Mouse (Mus musculus) liver, postnatal 0 days (tissue): ENCODE results near the gene Gstp3. TPM values are rescaled to one million over a fixed set of nuclear protein-coding genes. Genes with fewer than 3 reads are reported as not detected.
A peak's percentile ranks its signal among the peaks of the same experiment; 100 is the strongest.

ENCODE experiments used
- ATAC-seq: fragments of 200-750 bp; cut with Nextera tagmentation; 2 replicates; pipeline ENCODE4 v1.8.0; 2017; ENCODE audit warnings: mild to moderate bottlenecking, moderate library complexity
- DNase-seq: peaks from one replicate; pipeline ENCODE4 v3.0.0-alpha.2; 2016
- H3K27ac ChIP-seq: fragments of 300-500 bp; sonication (generic); 2 replicates; pipeline ENCODE4 v1.5.1; 2014; ENCODE audit warnings: antibody characterized with exemption, moderate library complexity, mild to moderate bottlenecking, low read depth
- H3K27me3 ChIP-seq: fragments of 300-500 bp; sonication (generic); 2 replicates; pipeline ENCODE4 v1.6.1; 2014; ENCODE audit warnings: low read length, control low read depth, mixed read lengths; ENCODE audit not compliant: insufficient read depth
- H3K36me3 ChIP-seq: fragments of 300-500 bp; sonication (generic); replicated peaks from 2 replicates; pipeline ENCODE4 v1.6.1; 2014; ENCODE audit warnings: mild to moderate bottlenecking, control low read depth, low read length, moderate library complexity, mixed read lengths; ENCODE audit not compliant: insufficient read depth
- H3K4me1 ChIP-seq: fragments of 300-500 bp; sonication (generic); 2 replicates; pipeline ENCODE4 v1.6.1; 2014; ENCODE audit warnings: antibody characterized with exemption, mild to moderate bottlenecking, control low read depth; ENCODE audit not compliant: insufficient read depth
- H3K4me2 ChIP-seq: fragments of 300-500 bp; sonication (generic); 2 replicates; pipeline ENCODE4 v1.6.1; 2014; ENCODE audit warnings: low read depth, mild to moderate bottlenecking, low read length, moderate library complexity, mixed read lengths
- H3K4me3 ChIP-seq: fragments of 300-500 bp; sonication (generic); 2 replicates; pipeline ENCODE4 v1.5.1; 2014; ENCODE audit warnings: low read depth, low read length
- H3K9ac ChIP-seq: fragments of 300-500 bp; sonication (generic); replicated peaks from 2 replicates; pipeline ENCODE4 v1.6.1; 2014; ENCODE audit warnings: mild to moderate bottlenecking, moderate library complexity
- H3K9me3 ChIP-seq: fragments of 300-500 bp; sonication (generic); 2 replicates; pipeline ENCODE4 v1.6.1; 2016; ENCODE audit warnings: mild to moderate bottlenecking, control low read depth, low read length, mixed read lengths
- CTCF ChIP-seq: sonication (generic); IDR thresholded peaks from 2 replicates; pipeline ENCODE4 v1.5.1; 2016; ENCODE audit warnings: antibody characterized with exemption, low read depth
- EP300 ChIP-seq: IDR thresholded peaks from 2 replicates; pipeline ENCODE4 v1.6.1; 2016; ENCODE audit warnings: antibody characterized with exemption, low read depth, mild to moderate bottlenecking
- WGBS: fragments of 180-500 bp; shearing (Covaris S2); extraction: QIAGEN DNeasy Blood & Tissue Kit; methylation state at CpG from one replicate; pipeline ENCODE4 v1.1.7; 2014; ENCODE audit not compliant: insufficient replicate concordance; 5-methylcytosine and 5-hydroxymethylcytosine counted together
- polyA plus RNA-seq: library from polyadenylated mRNA; unstranded; fragments of >200 nt; fragmentation: Nextera tagmentation; extraction: Ambion mirVana; gene quantifications from 2 replicates; pipeline ENCODE4 v1.2.1, GENCODE M21; 2015

The Gstp3 gene
- polyA plus RNA-seq, 1 experiment from 2014 or later = 64.5 TPM

DNA sequence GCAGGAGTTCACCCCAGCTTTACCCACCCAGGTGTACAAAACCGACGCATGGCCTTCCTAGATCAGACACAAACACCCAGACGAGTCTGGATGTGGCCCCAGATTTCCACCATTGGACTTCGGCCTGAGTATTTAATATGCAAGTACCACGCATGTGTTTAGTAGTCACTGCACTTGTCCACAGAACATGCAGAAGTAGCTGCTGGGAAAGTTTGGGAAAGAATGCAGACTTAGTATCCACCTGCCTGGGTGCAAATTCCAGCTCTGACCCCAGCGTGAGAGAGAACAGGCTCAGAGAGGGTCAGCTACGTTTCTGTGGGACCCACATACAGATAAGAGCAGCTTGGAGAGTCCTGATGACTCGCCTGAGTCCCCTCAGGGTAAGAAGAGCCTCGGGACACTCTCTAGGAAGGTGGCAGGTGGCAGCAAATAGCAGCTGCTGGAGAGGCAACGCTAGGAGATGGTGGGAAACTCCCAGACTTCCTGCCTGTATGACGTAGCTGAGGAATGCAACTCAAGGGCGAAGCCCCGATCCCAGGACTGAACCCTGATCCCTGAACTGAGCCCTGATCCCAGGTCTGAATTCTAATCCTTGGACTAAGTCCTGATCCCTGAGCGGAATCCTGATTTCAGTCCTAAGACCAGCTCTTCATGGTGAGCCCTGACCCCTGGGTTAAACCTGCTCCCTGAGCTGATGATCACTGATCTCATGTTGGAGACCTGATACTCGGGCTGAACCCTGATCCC, 3.2 kb downstream of the Gstp3 start:
- 50% methylated on average over 15 of the region's 15 CpGs for WGBS
- ATAC-seq = no peak
- DNase-seq = no peak

GRCm38 (mm10) chr19:4055216-4055946, 4.0 kb downstream of the Gstp3 start:
- ATAC-seq (no peak), DNase-seq (no peak)
- TF ChIP-seq EP300 = no peak
- TF ChIP-seq CTCF = no peak
- peak overlapping the region; percentile 71; the same call in 1 of the 2 replicates for H3K4me2 ChIP-seq
- no peak overlapping the region for H3K9ac ChIP-seq
- no peak overlapping the region for H3K4me3 ChIP-seq
- WGBS = 57% methylated on average over 8 of the region's 8 CpGs
- peaks cover 35% of the 10 kb centered on the region for H3K4me1 ChIP-seq
- H3K27ac ChIP-seq = peak overlapping the region; percentile 93
- no peaks in the 10 kb centered on the region for H3K27me3 ChIP-seq
- no peaks in the 10 kb centered on the region for H3K36me3 ChIP-seq
- no peaks in the 10 kb centered on the region for H3K9me3 ChIP-seq

More for the DNA sequence above, 3.2 kb downstream of the Gstp3 start:
- no peaks in the 10 kb centered on the region for H3K27me3 ChIP-seq
- TF ChIP-seq EP300 = no peak
- no peak for TF ChIP-seq CTCF
- H3K4me3 ChIP-seq = no peak overlapping the region
- peak overlapping the region; percentile 44 for H3K9ac ChIP-seq
- no peaks in the 10 kb centered on the region for H3K36me3 ChIP-seq
- H3K4me1 ChIP-seq = peaks cover 35% of the 10 kb centered on the region
- H3K27ac ChIP-seq = peak overlapping the region; percentile 93
- H3K4me2 ChIP-seq = peak overlapping the region; percentile 71
- no peaks in the 10 kb centered on the region for H3K9me3 ChIP-seq

GRCm38 (mm10) chr19:4054613-4055012, 4.8 kb downstream of the Gstp3 start:
- DNase-seq (no peak), ATAC-seq (no peak)
- WGBS = 79% methylated on average over 5 of the region's 5 CpGs
- no peak overlapping the region for H3K4me3 ChIP-seq
- H3K9ac ChIP-seq = no peak overlapping the region
- H3K4me2 ChIP-seq = no peak overlapping the region
- no peak overlapping the region for H3K27ac ChIP-seq
- no peak for TF ChIP-seq EP300
- TF ChIP-seq CTCF = no peak
- peaks cover 34% of the 10 kb centered on the region for H3K4me1 ChIP-seq
- no peaks in the 10 kb centered on the region for H3K36me3 ChIP-seq
- no peaks in the 10 kb centered on the region for H3K27me3 ChIP-seq
- H3K9me3 ChIP-seq = no peaks in the 10 kb centered on the region

DNA sequence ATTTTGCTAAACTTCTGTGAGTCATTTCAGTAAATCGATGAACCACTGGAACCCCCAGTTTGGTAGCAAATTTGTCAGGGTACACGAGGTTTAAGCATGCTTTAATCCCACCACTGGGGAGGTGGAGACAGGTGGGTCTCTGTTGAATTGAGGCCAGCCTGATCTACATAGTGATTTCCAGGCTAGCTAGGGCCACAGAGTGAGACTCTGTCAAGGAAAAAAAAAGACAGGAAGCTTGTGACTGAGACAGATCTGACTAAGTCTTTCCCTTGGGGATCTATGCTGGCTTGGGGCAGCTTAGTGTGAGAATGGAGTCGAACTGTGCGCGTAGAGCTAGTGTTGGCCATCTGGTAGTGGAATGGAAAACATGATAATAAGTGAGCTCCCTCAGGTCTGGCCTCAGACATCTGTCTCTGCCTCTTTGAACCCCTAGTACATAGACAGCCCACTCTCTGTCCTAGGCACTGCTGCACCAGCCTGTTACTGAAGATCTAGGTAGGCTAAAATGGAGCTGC, 6.8 kb downstream of the Gstp3 start:
- H3K9me3 ChIP-seq = no peaks in the 10 kb centered on the region
- no peak overlapping the region for H3K4me3 ChIP-seq
- TF ChIP-seq CTCF = no peak
- no peak for TF ChIP-seq EP300
- DNase-seq (no peak), ATAC-seq (no peak)
- H3K4me1 ChIP-seq = peaks cover 21% of the 10 kb centered on the region
- H3K36me3 ChIP-seq = no peaks in the 10 kb centered on the region
- H3K27me3 ChIP-seq = no peaks in the 10 kb centered on the region
- H3K9ac ChIP-seq = 0 out of 2 replicates have a peak overlapping the region, but pooled peaks have one; percentile 2
- WGBS = 68% methylated on average over 5 of the region's 5 CpGs
- H3K27ac ChIP-seq = 0 out of 2 replicates have a peak overlapping the region, but pooled peaks have one; percentile 18
- H3K4me2 ChIP-seq = no peak overlapping the region

DNA sequence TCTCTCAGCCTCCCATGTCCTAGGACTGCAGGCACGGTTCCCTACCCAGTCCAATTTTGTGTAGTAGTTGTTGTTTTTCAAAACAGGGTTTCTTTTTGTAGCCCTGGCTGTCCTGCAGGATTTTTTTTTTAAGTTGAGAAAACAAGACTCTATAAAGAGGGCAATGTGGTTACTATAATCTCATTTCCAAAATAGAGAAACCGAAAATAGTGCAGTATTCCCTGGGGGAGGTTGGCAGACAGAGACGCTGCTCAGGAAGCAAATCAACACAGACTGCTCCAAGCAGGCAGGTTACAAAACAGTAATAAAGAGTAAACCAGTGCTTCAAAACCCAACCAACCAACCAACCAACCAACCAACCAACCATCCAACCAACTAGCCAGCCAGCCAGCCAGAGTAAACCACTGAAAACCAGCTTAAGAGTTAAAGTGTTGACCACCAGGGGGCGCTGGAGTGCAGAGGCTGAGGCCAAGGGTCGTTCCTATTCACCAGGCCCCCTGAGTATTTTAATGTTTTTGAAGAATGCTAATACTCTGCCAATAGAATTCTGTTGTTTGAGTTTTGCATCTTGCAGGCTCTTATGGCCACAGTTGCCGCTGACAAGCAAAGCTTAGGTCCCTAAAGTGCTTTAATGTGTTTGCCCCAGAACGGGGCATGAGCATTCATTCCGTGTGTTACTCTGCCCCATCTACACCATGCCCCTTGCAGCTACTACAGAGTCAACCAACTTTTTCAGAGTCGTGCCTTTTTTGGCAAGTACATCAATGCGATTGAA, 7.4 kb downstream of the Gstp3 start:
- DNase-seq (peak; percentile 81), ATAC-seq (no peak)
- Histone ChIP-seq H3K9me3 (no peaks in the 10 kb centered on the region), H3K36me3 (no peaks in the 10 kb centered on the region), H3K27me3 (no peaks in the 10 kb centered on the region), H3K9ac (no peak overlapping the region), H3K4me2 (no peak overlapping the region), H3K4me3 (no peak overlapping the region), H3K4me1 (peaks cover 23% of the 10 kb centered on the region; the same call in 1 of the 2 replicates), H3K27ac (no peak overlapping the region)
- TF ChIP-seq EP300 = no peak
- peak; percentile 92 for TF ChIP-seq CTCF
- WGBS = 49% methylated on average over 10 of the region's 10 CpGs
